Mouse (Mus musculus): ENCODE measurements around the gene Dip2a.

The Dip2a gene

GRCm38 (mm10) chr10:76316194-76316593 lies 28.9 kb downstream of the Dip2a start:
- in situ Hi-C loops (cut with MboI; ENCODE audit: low sequenced_read_pairs): no loop called here

DNA sequence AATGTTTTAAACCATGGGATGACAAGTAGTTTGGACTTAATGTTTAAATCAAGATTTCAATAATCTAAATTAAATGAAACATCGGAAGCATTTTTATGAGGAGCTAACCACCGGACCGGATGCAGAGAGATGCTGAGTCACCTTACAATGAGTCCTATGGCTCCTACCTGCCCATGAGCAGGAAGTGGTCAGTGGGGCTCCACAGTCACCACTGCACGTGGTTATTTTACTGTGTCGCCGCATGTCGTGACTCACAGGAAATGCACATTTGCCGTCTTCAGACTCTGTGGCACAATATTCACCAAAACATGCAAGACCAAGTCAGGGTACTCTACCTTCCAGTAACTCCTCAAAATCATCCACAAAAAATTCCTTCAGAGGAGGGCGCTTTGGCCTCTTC lies 38.4 kb downstream of the Dip2a start:
- in situ Hi-C loops (cut with MboI; ENCODE audit: low sequenced_read_pairs): no loop called here

- in situ Hi-C loops (cut with MboI; ENCODE audit: low sequenced_read_pairs): no loop called here
Measured at GRCm38 (mm10) chr10:76300133-76300532, 45.0 kb downstream of the Dip2a start.

DNA sequence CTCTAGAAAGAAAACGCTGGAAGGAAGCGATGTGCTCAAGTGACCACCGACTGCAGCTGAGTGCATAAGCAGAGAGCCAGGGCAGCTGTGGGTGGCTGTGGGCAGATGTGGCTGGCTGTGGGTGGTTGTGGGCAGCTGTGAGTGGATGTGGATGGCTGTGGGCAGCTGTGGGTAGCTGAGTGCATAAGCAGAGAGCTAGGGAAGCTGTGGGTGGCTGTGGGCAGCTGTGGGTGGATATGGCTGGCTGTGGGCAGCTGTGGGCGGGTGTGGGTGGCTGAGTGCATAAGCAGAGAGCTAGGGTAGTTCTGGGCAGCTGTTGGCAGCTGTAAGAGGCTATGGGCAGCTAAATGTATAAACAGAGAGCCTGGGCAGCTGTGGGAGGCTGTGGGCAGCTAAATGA lies 51.9 kb downstream of the Dip2a start:
- in situ Hi-C loops (cut with MboI; ENCODE audit: low sequenced_read_pairs): no loop called here

DNA sequence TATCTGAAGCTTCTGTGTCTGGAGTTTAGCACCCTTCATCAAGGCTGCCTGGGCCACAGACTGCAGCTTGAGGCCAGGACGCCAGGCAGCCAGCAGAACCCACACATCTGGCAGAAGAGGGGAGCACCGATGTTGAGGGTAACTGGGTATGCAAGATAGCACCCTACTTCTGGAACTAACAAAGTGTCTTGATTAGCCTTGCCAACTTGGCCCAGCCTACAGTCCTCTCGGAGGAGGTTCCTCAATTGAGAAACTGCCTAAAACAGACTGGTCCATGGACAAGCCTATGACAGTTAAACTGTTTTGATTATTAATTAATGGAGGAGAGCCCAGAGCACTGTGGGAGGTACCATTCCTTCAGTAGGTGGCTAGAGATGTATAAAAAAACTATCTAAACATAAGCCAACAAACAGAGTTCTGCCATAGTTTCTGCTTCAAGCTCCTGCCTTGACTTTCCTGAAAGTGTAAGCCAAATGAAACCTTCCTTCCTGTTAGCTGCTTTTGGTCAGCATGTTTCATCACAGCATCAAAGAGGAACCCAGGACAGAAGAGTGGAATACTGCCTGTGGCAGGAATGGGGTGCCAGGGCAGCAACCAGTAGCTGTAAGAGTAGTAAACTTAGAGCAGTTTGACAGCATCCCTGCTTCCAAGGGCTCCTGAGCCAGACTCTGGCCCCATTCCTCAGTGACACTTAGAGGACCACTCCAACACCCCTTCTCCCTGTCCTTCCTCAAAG lies 55.0 kb downstream of the Dip2a start:
- in situ Hi-C loops (cut with MboI; ENCODE audit: low sequenced_read_pairs): no loop called here

- in situ Hi-C loops (cut with MboI; ENCODE audit: low sequenced_read_pairs): no loop called here
Measured at GRCm38 (mm10) chr10:76289052-76289451, 56.0 kb downstream of the Dip2a start.

- in situ Hi-C loops (cut with MboI; ENCODE audit: low sequenced_read_pairs): no loop called here
Measured at GRCm38 (mm10) chr10:76288268-76288993, 56.7 kb downstream of the Dip2a start.

- in situ Hi-C loops (cut with MboI; ENCODE audit: low sequenced_read_pairs): no loop called here
Measured at GRCm38 (mm10) chr10:76278541-76279097, 66.5 kb downstream of the Dip2a start.

DNA sequence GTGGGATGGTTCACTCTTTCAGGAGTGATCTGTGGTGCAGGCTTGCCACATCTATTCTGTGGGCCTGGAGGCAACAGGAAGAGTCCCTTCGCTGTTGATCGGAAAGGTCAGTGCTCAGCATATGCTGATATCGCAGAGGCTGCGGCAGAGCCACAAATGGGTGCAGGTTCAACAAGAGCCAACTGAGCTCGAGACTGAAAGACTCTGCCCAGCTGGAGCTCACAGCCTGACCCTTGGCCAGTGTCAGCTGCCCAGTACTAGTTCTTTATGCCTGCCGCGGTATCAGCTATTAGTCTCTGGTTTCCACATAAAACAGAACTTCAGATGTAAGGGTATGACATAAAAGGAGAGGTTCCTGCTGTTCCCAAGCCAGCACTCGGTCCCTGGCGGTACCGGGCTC lies 69.8 kb downstream of the Dip2a start:
- in situ Hi-C loops (cut with MboI; ENCODE audit: low sequenced_read_pairs): no loop called here

DNA sequence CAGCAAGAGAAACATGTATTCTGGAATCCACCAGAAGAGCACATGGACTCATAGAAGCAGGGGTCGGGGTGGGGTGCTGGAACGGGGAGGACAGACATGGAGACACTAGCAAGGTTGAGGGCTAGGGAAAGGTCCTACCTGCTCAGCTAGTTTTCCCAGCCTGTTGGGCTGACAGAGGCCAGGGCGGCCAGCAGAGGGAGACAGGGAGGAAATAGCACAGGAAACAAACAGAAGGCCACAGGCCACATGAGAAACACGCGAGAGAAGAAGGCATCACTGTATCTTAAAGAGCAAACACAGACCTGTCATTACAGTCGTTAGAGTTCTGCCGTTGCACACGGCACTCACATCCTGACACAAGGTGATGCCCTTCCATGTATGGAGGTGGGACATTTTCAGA lies 73.9 kb downstream of the Dip2a start:
- in situ Hi-C loops (cut with MboI; ENCODE audit: low sequenced_read_pairs): no loop called here

DNA sequence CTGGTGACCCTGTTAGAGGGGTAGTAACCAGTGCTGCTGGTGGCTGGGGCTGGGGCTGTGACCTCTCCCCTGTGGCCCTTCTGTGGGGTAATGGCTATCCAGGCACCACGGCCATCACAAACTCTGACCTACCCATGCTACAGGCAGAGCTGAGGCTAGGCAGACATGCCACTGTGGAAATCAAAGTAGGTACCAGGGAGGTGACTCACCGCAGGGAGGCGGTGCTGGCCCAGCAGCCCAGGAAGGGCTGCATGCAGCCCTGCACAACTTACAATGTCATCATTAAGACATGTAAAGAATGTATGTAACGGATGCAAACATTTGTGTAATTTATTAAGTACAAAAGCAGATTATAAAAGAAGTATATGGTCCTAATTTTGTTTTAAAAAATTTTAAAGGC lies 82.7 kb downstream of the Dip2a start:
- in situ Hi-C loops (cut with MboI; ENCODE audit: low sequenced_read_pairs): no loop called here

DNA sequence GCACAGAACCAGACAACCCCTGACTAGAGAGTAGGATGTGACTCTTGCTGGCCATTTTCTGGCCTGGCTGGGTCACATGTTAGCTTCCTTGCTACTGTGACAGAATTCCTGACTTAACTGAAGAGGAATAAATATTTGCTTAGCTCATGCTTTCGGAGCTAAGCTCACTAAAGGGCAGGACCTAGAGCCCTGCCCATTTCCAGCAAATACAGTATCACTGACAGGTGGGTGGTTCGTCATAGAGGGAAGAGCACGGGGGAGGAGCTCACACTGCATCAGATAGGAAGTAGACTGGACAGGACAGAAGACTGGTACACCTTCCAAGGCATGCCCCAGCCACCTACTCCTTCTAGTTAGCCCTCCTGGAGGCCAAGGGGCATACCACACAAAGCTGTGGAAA lies 83.6 kb downstream of the Dip2a start:
- in situ Hi-C loops (cut with MboI; ENCODE audit: low sequenced_read_pairs): no loop called here

- in situ Hi-C loops (cut with MboI; ENCODE audit: low sequenced_read_pairs): no loop called here
Measured at GRCm38 (mm10) chr10:76260358-76261059, 84.6 kb downstream of the Dip2a start.

DNA sequence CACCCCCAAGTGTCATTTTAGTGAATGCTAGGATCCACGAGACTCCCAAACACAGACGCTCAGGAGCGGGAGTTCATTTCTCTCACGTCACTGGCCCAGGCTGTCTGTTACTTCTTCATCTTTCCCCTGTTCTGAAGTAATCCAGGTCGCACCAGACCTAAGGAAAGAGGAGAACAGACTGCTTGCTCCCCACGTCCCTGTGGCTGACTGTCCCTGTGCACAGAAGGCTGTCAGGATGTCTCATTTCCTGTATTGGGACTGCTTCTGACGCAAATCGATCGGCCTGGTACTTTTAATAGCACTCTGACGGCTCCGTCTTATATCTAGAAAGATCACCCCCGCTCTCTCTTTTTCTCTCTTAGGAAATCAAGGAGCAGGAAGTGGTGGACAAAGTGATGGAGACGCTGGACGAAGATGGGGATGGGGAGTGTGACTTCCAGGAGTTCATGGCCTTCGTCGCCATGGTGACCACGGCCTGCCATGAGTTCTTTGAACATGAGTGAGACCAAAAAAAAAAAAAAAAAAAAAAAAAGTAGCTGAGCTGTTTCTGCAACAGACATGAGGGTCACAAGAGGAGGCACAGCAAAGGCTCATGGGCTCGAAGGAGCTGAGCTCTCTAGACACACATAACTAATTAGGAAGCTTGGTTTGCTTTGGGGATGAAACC lies 85.4 kb downstream of the Dip2a start:
- in situ Hi-C loops (cut with MboI; ENCODE audit: low sequenced_read_pairs): no loop called here

- in situ Hi-C loops (cut with MboI; ENCODE audit: low sequenced_read_pairs): no loop called here
Measured at GRCm38 (mm10) chr10:76257719-76258390, 87.2 kb downstream of the Dip2a start.

DNA sequence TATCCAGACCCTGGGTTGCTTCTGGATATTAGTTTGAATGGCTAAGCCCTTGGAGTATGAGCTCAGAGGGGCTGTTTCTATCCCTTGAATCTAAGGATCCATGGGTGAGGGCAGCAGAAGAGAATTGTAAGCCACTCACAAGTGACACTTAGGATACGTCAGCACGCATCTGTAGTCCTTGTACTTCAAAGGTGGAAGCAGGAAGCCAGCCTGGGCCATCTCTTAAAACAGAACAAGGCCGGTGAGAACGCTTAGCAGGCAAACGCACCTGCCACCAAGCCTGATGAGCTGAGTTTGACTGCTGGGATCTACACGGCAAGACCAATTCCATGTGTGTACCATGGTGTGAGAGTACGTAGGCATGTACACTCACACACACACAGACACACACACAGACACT lies 87.9 kb downstream of the Dip2a start:
- in situ Hi-C loops (cut with MboI; ENCODE audit: low sequenced_read_pairs): no loop called here

GRCm38 (mm10) chr10:76255617-76256016 lies 89.5 kb downstream of the Dip2a start:
- in situ Hi-C loops (cut with MboI; ENCODE audit: low sequenced_read_pairs): no loop called here

- in situ Hi-C loops (cut with MboI; ENCODE audit: low sequenced_read_pairs): no loop called here
Measured at GRCm38 (mm10) chr10:76253536-76253935, 91.6 kb downstream of the Dip2a start, which contains the start of gene S100b. TSS of gene S100b (plus strand) at chr10:76253853.

GRCm38 (mm10) chr10:76253079-76253478 lies 92.0 kb downstream of the Dip2a start:
- in situ Hi-C loops (cut with MboI; ENCODE audit: low sequenced_read_pairs): no loop called here

DNA sequence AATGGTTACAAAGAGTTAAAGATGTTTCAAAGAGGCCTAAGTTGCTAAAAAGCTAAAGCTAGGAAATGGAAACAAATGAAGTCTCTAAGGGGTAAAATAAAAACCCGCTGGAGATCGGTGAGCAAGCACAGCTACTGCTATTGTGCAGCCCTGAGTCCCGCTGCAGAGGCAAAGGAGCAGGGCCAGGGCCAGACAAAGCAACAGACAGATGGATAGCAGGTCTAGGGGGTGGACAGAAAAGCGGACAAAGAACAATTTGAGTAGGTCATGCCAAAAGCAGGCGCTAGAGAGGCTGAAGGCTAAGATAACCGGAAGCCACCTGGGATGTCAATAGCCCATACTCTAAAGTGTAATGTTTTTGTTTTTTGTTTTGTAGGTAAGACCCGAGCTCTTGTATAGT lies 94.2 kb downstream of the Dip2a start:
- in situ Hi-C loops (cut with MboI; ENCODE audit: low sequenced_read_pairs): no loop called here

GRCm38 (mm10) chr10:76248647-76248968 lies 96.5 kb downstream of the Dip2a start:
- in situ Hi-C loops (cut with MboI; ENCODE audit: low sequenced_read_pairs): no loop called here
